In the genomic region with DNA sequence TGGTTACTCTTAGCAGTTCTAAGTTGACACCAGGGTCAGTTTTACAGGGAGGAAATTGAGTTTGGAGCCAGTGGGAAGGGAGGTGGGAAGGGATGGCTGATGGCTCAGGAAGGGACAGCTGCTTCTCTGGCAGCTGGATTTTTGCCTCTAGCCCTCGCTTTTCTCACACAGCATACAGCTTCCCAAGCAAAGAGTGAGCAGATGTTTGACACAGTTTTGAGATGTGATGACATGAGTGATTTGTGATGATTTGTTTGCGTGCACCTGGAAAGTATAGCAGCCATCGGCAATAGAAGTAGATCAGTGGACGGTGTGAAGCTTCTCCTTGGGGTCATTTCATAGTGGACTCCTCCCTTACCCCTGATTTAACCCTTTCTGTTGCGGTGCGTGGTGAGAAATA, we compare ENCODE assay signal across 16 mouse cellular contexts.
"Had no signal": no experiment of that assay in that cellular context is flagged by ENCODE, and none has a peak within 500 bp of the region (broad histone marks: within the 10 kb centered on the region; RNA-seq: fewer than 3 reads in every experiment).

No protein-coding gene starts in this region.

- H3K27ac ChIP-seq: neural tube, embryonic 13.5 days; neural tube, embryonic 15.5 days; stomach, embryonic 15.5 days; stomach, postnatal 0 days had no signal

- DNase-seq: retina, postnatal 1 day; right cerebral cortex, adult 18-20 months; right cerebral cortex, postnatal 14 days; right cerebral cortex, postnatal 25 days; right cerebral cortex, postnatal 4 days; spleen, adult 18-20 months; thymus, adult 18-20 months; thymus, adult 2 months; thymus, postnatal 14 days; thymus, postnatal 25 days; thymus, postnatal 36 days; thymus, postnatal 4 days had no signal

- H3K4me3 ChIP-seq: neural tube, embryonic 13.5 days; neural tube, embryonic 15.5 days; stomach, embryonic 15.5 days had no signal

- H3K27me3 ChIP-seq: neural tube, embryonic 13.5 days; neural tube, embryonic 15.5 days; stomach, embryonic 15.5 days had no signal

- H3K4me1 ChIP-seq: neural tube, embryonic 13.5 days; neural tube, embryonic 15.5 days; stomach, embryonic 15.5 days had no signal

- H3K9me3 ChIP-seq: neural tube, embryonic 13.5 days; neural tube, embryonic 15.5 days; stomach, embryonic 15.5 days had no signal

- H3K9ac ChIP-seq: neural tube, embryonic 13.5 days; neural tube, embryonic 15.5 days; stomach, embryonic 15.5 days had no signal

- H3K4me2 ChIP-seq: neural tube, embryonic 13.5 days; neural tube, embryonic 15.5 days; stomach, embryonic 15.5 days had no signal

- H3K36me3 ChIP-seq: neural tube, embryonic 13.5 days; neural tube, embryonic 15.5 days; stomach, embryonic 15.5 days had no signal
